Mouse (Mus musculus) cortical plate, adult 2 months (tissue): Measurements from ENCODE around the gene Man1a.

Experiments used
- CTCF ChIP-seq: fragments of 200-500 bp; IDR thresholded peaks from 2 replicates; pipeline ENCODE4 v1.5.1; 2011; ENCODE audit warnings: mild to moderate bottlenecking, control low read depth, low read length; ENCODE audit not compliant: insufficient read depth; ENCODE audit errors: extremely low read depth
- POLR2A ChIP-seq: fragments of 200-500 bp; IDR thresholded peaks from 2 replicates; pipeline ENCODE4 v1.6.1; 2011; ENCODE audit warnings: mild to moderate bottlenecking, low read length, control low read depth; ENCODE audit not compliant: insufficient read depth; ENCODE audit errors: extremely low read depth

DNA sequence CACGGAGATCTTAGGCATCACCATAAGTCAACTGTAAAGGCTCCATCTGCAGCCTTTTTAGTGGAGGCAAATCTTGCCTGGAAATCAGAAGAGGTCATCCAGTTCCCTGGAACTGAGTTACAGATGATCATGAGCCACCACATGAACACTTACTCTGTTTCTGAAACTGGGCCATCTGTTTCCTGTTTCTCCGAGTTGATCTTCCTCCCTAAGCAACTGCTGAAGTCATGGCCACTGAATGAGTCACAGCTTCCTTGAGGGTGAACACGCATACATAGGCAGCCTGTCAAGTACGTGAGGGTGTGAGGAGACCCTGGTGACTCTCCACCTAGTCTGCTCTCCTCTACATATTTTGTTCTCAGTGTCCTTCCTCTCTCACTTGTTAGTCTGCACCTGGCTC lies 41.4 kb upstream of the Man1a start:
- TF ChIP-seq POLR2A = no peak
- no peak for TF ChIP-seq CTCF
